Mouse (Mus musculus) lung, postnatal 0 days (tissue): Measurements from ENCODE around the gene Smpdl3b.

Experiments used
- CTCF ChIP-seq: IDR thresholded peaks from 2 replicates; pipeline ENCODE4 v1.5.1; 2016; ENCODE audit warnings: antibody characterized with exemption, mild to moderate bottlenecking
- EP300 ChIP-seq: IDR thresholded peaks from 2 replicates; pipeline ENCODE4 v1.6.1; 2016; ENCODE audit warnings: antibody characterized with exemption, mild to moderate bottlenecking, control low read depth

- no peak for TF ChIP-seq CTCF
- TF ChIP-seq EP300: no peak
Observed at GRCm38 (mm10) chr4:132774905-132775304, 17.9 kb upstream of the Smpdl3b start.
